In the genomic region with DNA sequence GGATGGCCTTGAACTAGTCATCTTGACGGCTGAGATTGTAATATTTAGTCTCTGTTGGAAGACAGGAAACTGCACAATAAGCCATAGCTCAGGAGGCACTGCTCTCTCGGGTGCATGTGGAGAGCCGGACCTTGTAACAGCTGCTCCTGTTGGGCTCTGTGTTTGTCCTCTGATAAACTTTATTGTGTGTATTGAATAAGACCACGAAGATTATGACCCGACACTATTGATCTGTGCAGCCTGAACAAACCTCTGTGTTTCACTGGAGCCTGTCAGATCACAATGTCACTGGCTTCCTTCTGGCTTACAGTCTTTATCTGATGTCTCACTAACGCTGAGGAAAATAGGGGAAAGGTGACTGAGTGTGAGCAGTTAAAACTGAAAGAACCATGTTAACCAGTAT, we compare ENCODE assay signal across 11 mouse cellular contexts.
A peak's percentile ranks its signal among the peaks of the same experiment; 100 is the strongest.
DNase-seq lines count a peak whose midpoint lies in the region; ATAC-seq lines count a peak whose summit lies in the region.
"Had no signal": no experiment of that assay in that cellular context is flagged by ENCODE, and none has a peak within 500 bp of the region (broad histone marks: within the 10 kb centered on the region; RNA-seq: fewer than 3 reads in every experiment).

No protein-coding gene starts in this region.

- H3K4me2 ChIP-seq in neural tube, embryonic 13.5 days, result no peak overlapping the region
- no peak overlapping the region for H3K4me2 ChIP-seq in neural tube, embryonic 15.5 days
- no peak overlapping the region for H3K4me2 ChIP-seq in hindbrain, embryonic 14.5 days (replicated peaks)
- H3K4me2 ChIP-seq in midbrain, embryonic 12.5 days (replicated peaks), result no peak overlapping the region

- peak overlapping the region; percentile 29; the same call in 1 of the 2 replicates for H3K27ac ChIP-seq in neural tube, embryonic 13.5 days (replicated peaks)
- H3K27ac ChIP-seq in neural tube, embryonic 15.5 days (replicated peaks), result no peak overlapping the region
- H3K27ac ChIP-seq in hindbrain, embryonic 14.5 days, result peak overlapping the region; percentile 70
- H3K27ac ChIP-seq in midbrain, embryonic 12.5 days (replicated peaks), result peak overlapping the region; percentile 52
- H3K27ac ChIP-seq: limb, embryonic 10.5 days had no signal

- H3K27me3 ChIP-seq in neural tube, embryonic 13.5 days, result no peaks in the 10 kb centered on the region
- no peaks in the 10 kb centered on the region for H3K27me3 ChIP-seq in neural tube, embryonic 15.5 days (replicated peaks)
- no peaks in the 10 kb centered on the region for H3K27me3 ChIP-seq in hindbrain, embryonic 14.5 days (ENCODE audit: control insufficient read depth, insufficient read depth, low read length)
- H3K27me3 ChIP-seq in midbrain, embryonic 12.5 days, result no peaks in the 10 kb centered on the region

- H3K9me3 ChIP-seq in neural tube, embryonic 13.5 days, result no peaks in the 10 kb centered on the region
- H3K9me3 ChIP-seq in neural tube, embryonic 15.5 days (replicated peaks), result no peaks in the 10 kb centered on the region
- H3K9me3 ChIP-seq in hindbrain, embryonic 14.5 days (ENCODE audit: control insufficient read depth, low read length), result no peaks in the 10 kb centered on the region
- no peaks in the 10 kb centered on the region for H3K9me3 ChIP-seq in midbrain, embryonic 12.5 days
- H3K9me3 ChIP-seq: limb, embryonic 10.5 days had no signal

- no peak overlapping the region for H3K9ac ChIP-seq in neural tube, embryonic 13.5 days
- no peak overlapping the region for H3K9ac ChIP-seq in neural tube, embryonic 15.5 days (replicated peaks)
- H3K9ac ChIP-seq in hindbrain, embryonic 14.5 days, result no peak overlapping the region
- no peak overlapping the region for H3K9ac ChIP-seq in midbrain, embryonic 12.5 days (replicated peaks)

- H3K4me1 ChIP-seq in neural tube, embryonic 13.5 days (replicated peaks), result peaks cover 16% of the 10 kb centered on the region
- H3K4me1 ChIP-seq in neural tube, embryonic 15.5 days, result peaks cover 15% of the 10 kb centered on the region
- peaks cover 11% of the 10 kb centered on the region; the same call in 1 of the 2 replicates for H3K4me1 ChIP-seq in hindbrain, embryonic 14.5 days (replicated peaks; ENCODE audit: control insufficient read depth, insufficient read depth, low read length)
- peaks cover 24% of the 10 kb centered on the region for H3K4me1 ChIP-seq in midbrain, embryonic 12.5 days
- H3K4me1 ChIP-seq: limb, embryonic 10.5 days had no signal

- WGBS in neural tube, embryonic 13.5 days, result 37% methylated on average over 6 of the region's 6 CpGs
- WGBS in neural tube, embryonic 15.5 days, result 46% methylated on average over 6 of the region's 6 CpGs
- WGBS in hindbrain, embryonic 14.5 days, result 22% methylated on average over 6 of the region's 6 CpGs
- WGBS in midbrain, embryonic 12.5 days, result 20% methylated on average over 6 of the region's 6 CpGs

- DNase-seq in hindbrain, embryonic 14.5 days (ENCODE audit: low spot score), result no peak
- DNase-seq in gastrocnemius, postnatal 4 days (ENCODE audit: low spot score in 2 of 2), result no peak
- no peak for DNase-seq in kidney, adult 11 months
- DNase-seq: layer of hippocampus, adult 9-11 months; thymus, postnatal 4 days had no signal

- H3K4me3 ChIP-seq in neural tube, embryonic 13.5 days, result no peak overlapping the region
- H3K4me3 ChIP-seq in neural tube, embryonic 15.5 days (replicated peaks), result no peak overlapping the region
- H3K4me3 ChIP-seq in hindbrain, embryonic 14.5 days (replicated peaks; ENCODE audit: low read length), result no peak overlapping the region
- no peak overlapping the region for H3K4me3 ChIP-seq in midbrain, embryonic 12.5 days
- H3K4me3 ChIP-seq: limb, embryonic 10.5 days; myocyte had no signal

- H3K36me3 ChIP-seq in neural tube, embryonic 13.5 days, result peaks cover 32% of the 10 kb centered on the region
- H3K36me3 ChIP-seq in neural tube, embryonic 15.5 days, result peaks cover 13% of the 10 kb centered on the region
- peaks cover 70% of the 10 kb centered on the region for H3K36me3 ChIP-seq in hindbrain, embryonic 14.5 days (replicated peaks; ENCODE audit: control insufficient read depth, insufficient read depth)
- no peaks in the 10 kb centered on the region for H3K36me3 ChIP-seq in midbrain, embryonic 12.5 days
- H3K36me3 ChIP-seq: limb, embryonic 10.5 days had no signal

- peak; percentile 40; the same call in 1 of the 2 replicates for ATAC-seq in neural tube, embryonic 13.5 days (ENCODE audit: low read depth)
- no peak for ATAC-seq in neural tube, embryonic 15.5 days (ENCODE audit: low FRiP score)
- peak; percentile 2; the same call in 1 of the 2 replicates for ATAC-seq in hindbrain, embryonic 14.5 days (ENCODE audit: low FRiP score)
- ATAC-seq in midbrain, embryonic 12.5 days (ENCODE audit: low FRiP score, low read depth), result peak; percentile 60
- ATAC-seq in CD4-positive, CD25-positive, alpha-beta regulatory T cell, adult 4 months, result no peak

Comparison
In these comparisons a context has a peak if more than half of its experiments do, and no peak if none do; other contexts are left out.
1. ATAC-seq: peak in neural tube, embryonic 13.5 days (single experiment), hindbrain, embryonic 14.5 days (single experiment) and midbrain, embryonic 12.5 days (single experiment); none in neural tube, embryonic 15.5 days (single experiment) and CD4-positive, CD25-positive, alpha-beta regulatory T cell, adult 4 months (single experiment).